Mouse (Mus musculus): ENCODE data around the gene Foxa1. TPM values are rescaled to one million over a fixed set of nuclear protein-coding genes. Genes with fewer than 3 reads are reported as not detected.

Gene Foxa1
- polyA plus RNA-seq, 1 experiment, result not detected

- H3K27me3 ChIP-seq (ENCODE audit: control insufficient read depth, insufficient read depth, insufficient read length), result no peaks in the 10 kb centered on the region
- no peak overlapping the region for H3ac ChIP-seq (ENCODE audit: control insufficient read depth, insufficient read length)
- H3K79me2 ChIP-seq (ENCODE audit: control insufficient read depth, insufficient read depth), result no peaks in the 10 kb centered on the region
- H3K4me3 ChIP-seq, result no peak overlapping the region
- H3K4me2 ChIP-seq (ENCODE audit: low read depth), result peak overlapping the region; percentile 18
- H3K36me3 ChIP-seq (ENCODE audit: control insufficient read depth, insufficient read depth), result no peaks in the 10 kb centered on the region
- no peak for TF ChIP-seq MYOG (IDR thresholded peaks at IDR 0.05; ENCODE audit: control insufficient read depth in 1 of 3, insufficient read depth in 1 of 3, insufficient read length in 2 of 3, low read depth in 2 of 3)
- TF ChIP-seq TCF12 (IDR thresholded peaks at IDR 0.05; ENCODE audit: insufficient read depth, poor library complexity, severe bottlenecking), result no peak
- TF ChIP-seq POLR2AphosphoS2 (IDR thresholded peaks at IDR 0.05; ENCODE audit: insufficient read length, low read depth), result no peak
- no peak for TF ChIP-seq MYOD1 (IDR thresholded peaks at IDR 0.05; ENCODE audit: control insufficient read depth in 1 of 3, insufficient read length in 2 of 3, low read depth in 2 of 3)
These were observed 1.1 kb downstream of the Foxa1 start for GRCm38 (mm10) chr12:57545371-57546241.

GRCm38 (mm10) chr12:57544641-57545370 is 1.9 kb downstream of the Foxa1 start:
- no peak overlapping the region for H3ac ChIP-seq (ENCODE audit: control insufficient read depth, insufficient read length)
- no peaks in the 10 kb centered on the region for H3K79me2 ChIP-seq (ENCODE audit: control insufficient read depth, insufficient read depth)
- H3K36me3 ChIP-seq (ENCODE audit: control insufficient read depth, insufficient read depth), result no peaks in the 10 kb centered on the region
- H3K27me3 ChIP-seq (ENCODE audit: control insufficient read depth, insufficient read depth, insufficient read length), result no peaks in the 10 kb centered on the region
- peak overlapping the region; percentile 18 for H3K4me2 ChIP-seq (ENCODE audit: low read depth)
- TF ChIP-seq USF1 (IDR thresholded peaks at IDR 0.05; ENCODE audit: low read depth) (no peak), POLR2AphosphoS2 (IDR thresholded peaks at IDR 0.05; ENCODE audit: insufficient read length, low read depth) (no peak), POLR2A (IDR thresholded peaks at IDR 0.05; ENCODE audit: insufficient read length, low read depth) (no peak), MYOD1 (IDR thresholded peaks at IDR 0.05; ENCODE audit: control insufficient read depth in 1 of 3, insufficient read length in 2 of 3, low read depth in 2 of 3) (no peak), TCF3 (IDR thresholded peaks at IDR 0.05; ENCODE audit: insufficient read length, low read depth) (no peak), CEBPB (IDR thresholded peaks at IDR 0.05; ENCODE audit: insufficient read depth, poor library complexity, severe bottlenecking) (no peak), MYOG (IDR thresholded peaks at IDR 0.05; ENCODE audit: control insufficient read depth in 1 of 3, insufficient read depth in 1 of 3, insufficient read length in 2 of 3, low read depth in 2 of 3) (no peak), SRF (IDR thresholded peaks at IDR 0.05; ENCODE audit: control insufficient read depth, insufficient read length, low read depth) (no peak), REST (IDR thresholded peaks at IDR 0.05; ENCODE audit: insufficient read depth, insufficient read length) (no peak), TCF12 (IDR thresholded peaks at IDR 0.05; ENCODE audit: insufficient read depth, poor library complexity, severe bottlenecking) (no peak), MAX (IDR thresholded peaks at IDR 0.05; ENCODE audit: low read depth) (no peak), E2F4 (IDR thresholded peaks at IDR 0.05; ENCODE audit: insufficient read depth) (no peak)
- no peak overlapping the region for H3K4me3 ChIP-seq

DNA sequence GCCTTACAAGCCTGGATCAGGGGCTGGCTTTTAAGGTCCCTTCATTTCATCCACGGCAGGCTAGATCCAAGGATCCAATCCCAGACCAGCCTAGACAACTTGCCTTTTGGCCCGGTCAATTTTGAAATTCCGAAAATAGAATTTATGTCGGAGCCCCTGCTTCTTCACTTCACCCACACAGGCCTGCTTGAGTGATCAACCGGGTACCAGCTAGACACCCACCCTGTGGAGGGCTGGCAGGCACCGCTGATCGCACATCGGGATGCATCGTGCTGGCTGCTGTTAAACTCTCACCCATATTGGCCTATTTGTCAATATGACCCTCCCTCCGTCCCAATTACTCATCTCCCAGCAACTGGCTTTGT is 3.1 kb downstream of the Foxa1 start:
- Histone ChIP-seq H3K27me3 (ENCODE audit: control insufficient read depth, insufficient read depth, insufficient read length) (peaks cover 7% of the 10 kb centered on the region), H3K4me3 (no peak overlapping the region)

GRCm38 (mm10) chr12:57542746-57543626 is 3.7 kb downstream of the Foxa1 start:
- Histone ChIP-seq H3K27me3 (ENCODE audit: control insufficient read depth, insufficient read depth, insufficient read length) (peaks cover 10% of the 10 kb centered on the region), H3ac (ENCODE audit: control insufficient read depth, insufficient read length) (no peak overlapping the region), H3K79me2 (ENCODE audit: control insufficient read depth, insufficient read depth) (no peaks in the 10 kb centered on the region), H3K36me3 (ENCODE audit: control insufficient read depth, insufficient read depth) (no peaks in the 10 kb centered on the region), H3K4me2 (ENCODE audit: low read depth) (no peak overlapping the region), H3K4me3 (no peak overlapping the region)
- TF ChIP-seq MYOG (IDR thresholded peaks at IDR 0.05; ENCODE audit: control insufficient read depth in 1 of 3, insufficient read depth in 1 of 3, insufficient read length in 2 of 3, low read depth in 2 of 3) (no peak), SRF (IDR thresholded peaks at IDR 0.05; ENCODE audit: control insufficient read depth, insufficient read length, low read depth) (no peak), CEBPB (IDR thresholded peaks at IDR 0.05; ENCODE audit: insufficient read depth, poor library complexity, severe bottlenecking) (no peak), E2F4 (IDR thresholded peaks at IDR 0.05; ENCODE audit: insufficient read depth) (no peak), MYOD1 (IDR thresholded peaks at IDR 0.05; ENCODE audit: control insufficient read depth in 1 of 3, insufficient read length in 2 of 3, low read depth in 2 of 3) (no peak), POLR2A (IDR thresholded peaks at IDR 0.05; ENCODE audit: insufficient read length, low read depth) (no peak), TCF12 (IDR thresholded peaks at IDR 0.05; ENCODE audit: insufficient read depth, poor library complexity, severe bottlenecking) (no peak)

More for the DNA sequence above, 3.1 kb downstream of the Foxa1 start:
- no peak for TF ChIP-seq CEBPB (IDR thresholded peaks at IDR 0.05; ENCODE audit: insufficient read depth, poor library complexity, severe bottlenecking)
- no peak for TF ChIP-seq E2F4 (IDR thresholded peaks at IDR 0.05; ENCODE audit: insufficient read depth)
- Histone ChIP-seq H3K36me3 (ENCODE audit: control insufficient read depth, insufficient read depth) (no peaks in the 10 kb centered on the region), H3K79me2 (ENCODE audit: control insufficient read depth, insufficient read depth) (no peaks in the 10 kb centered on the region), H3ac (ENCODE audit: control insufficient read depth, insufficient read length) (no peak overlapping the region), H3K4me2 (ENCODE audit: low read depth) (no peak overlapping the region)
